Mouse (Mus musculus): ENCODE data around the gene Dhps.

DNA sequence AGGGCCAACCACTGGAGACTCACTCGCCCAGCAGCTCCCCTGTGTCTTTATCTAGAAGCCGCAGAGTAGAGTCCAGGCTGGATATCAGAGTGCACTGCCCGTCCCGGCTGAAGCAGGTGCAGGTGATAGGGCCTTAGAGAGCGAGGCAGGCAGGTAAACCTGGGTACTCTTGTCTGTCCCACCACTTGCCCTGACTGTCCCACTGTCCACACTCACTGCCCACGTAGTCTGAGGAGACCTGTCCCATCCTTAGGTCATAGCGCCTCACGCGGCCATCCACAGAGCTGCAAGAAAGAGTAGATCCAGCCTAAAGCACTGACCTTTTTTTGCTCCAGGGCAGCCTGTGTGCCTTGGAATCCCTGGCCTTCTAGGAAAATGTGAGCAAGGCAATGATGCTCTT is 4.4 kb downstream of the Dhps start:
- TF ChIP-seq ZNF384 (IDR thresholded peaks at IDR 0.05; ENCODE audit: low read depth, low read length) (no peak), HCFC1 (IDR thresholded peaks at IDR 0.05; ENCODE audit: borderline replicate concordance, insufficient read depth, low read length) (no peak), MAFK (IDR thresholded peaks at IDR 0.05; ENCODE audit: insufficient read depth, low read depth, low read length) (no peak)
